Mouse (Mus musculus) MEL (cell line): ENCODE results near the gene Wdr82. TPM values are rescaled to one million over a fixed set of nuclear protein-coding genes. Genes with fewer than 3 reads are reported as not detected.

Experiments used
- DNase-seq: peaks from one replicate; pipeline ENCODE4 v3.0.0; 2011; ENCODE audit warnings: low read depth, low spot score
- H3K27ac ChIP-seq: 2 replicates; pipeline ENCODE4 v1.5.1; 2012; ENCODE audit warnings: low read depth, mild to moderate bottlenecking, control low read depth, low read length, moderate library complexity; ENCODE audit not compliant: control insufficient read depth
- H3K27me3 ChIP-seq, 2 experiments: fragments of 150-350 bp in 1 of 2; sonication (generic) in 1 of 2; 2 replicates each; pipeline ENCODE4 v1.6.1; 2012; ENCODE audit warnings: low read length in 2 of 2, mild to moderate bottlenecking in 2 of 2, improper control_type of control experiment in 1 of 2, moderate library complexity in 1 of 2; ENCODE audit not compliant: insufficient read depth in 2 of 2, control insufficient read depth in 1 of 2
- H3K36me3 ChIP-seq, 2 experiments: 2 replicates each; pipeline ENCODE4 v1.6.1; 2012 to 2014; ENCODE audit warnings: low read length in 2 of 2, improper control_type of control experiment in 1 of 2, inconsistent platforms in 1 of 2, mild to moderate bottlenecking in 1 of 2; ENCODE audit not compliant: insufficient read depth in 2 of 2, control insufficient read depth in 1 of 2
- H3K4me1 ChIP-seq, 2 experiments: fragments of 150-350 bp in 1 of 2; sonication (generic) in 1 of 2; 2 replicates each; pipeline ENCODE4 v1.6.1; 2012; ENCODE audit warnings: low read length in 2 of 2, improper control_type of control experiment in 1 of 2, mild to moderate bottlenecking in 1 of 2; ENCODE audit not compliant: insufficient read depth in 2 of 2, control insufficient read depth in 1 of 2
- H3K4me3 ChIP-seq, 2 experiments: fragments of 150-350 bp in 1 of 2; sonication (generic) in 1 of 2; 2 replicates each; pipeline ENCODE4 v1.5.1; 2012; ENCODE audit warnings: low read depth in 2 of 2, low read length in 2 of 2, mild to moderate bottlenecking in 2 of 2, moderate library complexity in 2 of 2, control low read depth in 1 of 2, improper control_type of control experiment in 1 of 2; ENCODE audit not compliant: control insufficient read depth in 1 of 2, insufficient read depth in 1 of 2
- H3K79me2 ChIP-seq: 2 replicates; pipeline ENCODE4 v1.6.1; 2012; ENCODE audit warnings: mild to moderate bottlenecking, low read length, moderate library complexity; ENCODE audit not compliant: control insufficient read depth, poor library complexity, insufficient read depth
- H3K9ac ChIP-seq: 2 replicates; pipeline ENCODE4 v1.6.1; 2012; ENCODE audit warnings: low read depth, mild to moderate bottlenecking, control low read depth, low read length, moderate library complexity; ENCODE audit not compliant: control insufficient read depth, poor library complexity, severe bottlenecking
- H3K9me3 ChIP-seq: fragments of 150-350 bp; sonication (generic); replicated peaks from 2 replicates; pipeline ENCODE4 v1.6.1; 2012; ENCODE audit warnings: mild to moderate bottlenecking, low read length, improper control_type of control experiment, moderate library complexity; ENCODE audit not compliant: insufficient read depth
- CHD2 ChIP-seq: IDR thresholded peaks from 2 replicates; pipeline ENCODE4 v1.6.1; 2011; ENCODE audit warnings: low read length, improper control_type of control experiment
- E2F4 ChIP-seq: IDR thresholded peaks from 2 replicates; pipeline ENCODE4 v1.6.1; 2011; ENCODE audit warnings: low read depth, low read length, improper control_type of control experiment, borderline replicate concordance
- ELF1 ChIP-seq: IDR thresholded peaks from 2 replicates; pipeline ENCODE4 v1.6.1; 2014; ENCODE audit warnings: low read depth, mild to moderate bottlenecking, inconsistent platforms, low read length, improper control_type of control experiment, moderate library complexity
- EP300 ChIP-seq, 2 experiments: IDR thresholded peaks; 2 replicates each; pipeline ENCODE4 v1.6.1; 2011; ENCODE audit warnings: improper control_type of control experiment in 2 of 2, low read length in 2 of 2, low read depth in 1 of 2, mild to moderate bottlenecking in 1 of 2
- ETS1 ChIP-seq: IDR thresholded peaks from 2 replicates; pipeline ENCODE4 v1.6.1; 2012; ENCODE audit warnings: low read depth, mild to moderate bottlenecking, inconsistent platforms, low read length, improper control_type of control experiment, moderate library complexity
- GABPA ChIP-seq: IDR thresholded peaks from 2 replicates; pipeline ENCODE4 v1.6.1; 2012; ENCODE audit warnings: low read depth, mild to moderate bottlenecking, inconsistent platforms, low read length, improper control_type of control experiment, moderate library complexity
- GATA1 ChIP-seq: IDR thresholded peaks from 2 replicates; pipeline ENCODE4 v1.6.1; 2011; ENCODE audit warnings: low read depth, low read length, improper control_type of control experiment
- HCFC1 ChIP-seq: IDR thresholded peaks from 2 replicates; pipeline ENCODE4 v1.6.1; 2012; ENCODE audit warnings: low read depth, mild to moderate bottlenecking, inconsistent platforms, low read length, improper control_type of control experiment, moderate library complexity
- KAT2A ChIP-seq: conservative IDR thresholded peaks from 2 replicates; pipeline ENCODE4 v1.6.1; 2012; ENCODE audit warnings: low read depth, low read length, improper control_type of control experiment, inconsistent platforms
- MEF2A ChIP-seq: IDR thresholded peaks from 2 replicates; pipeline ENCODE4 v1.6.1; 2014; ENCODE audit warnings: low read depth, mild to moderate bottlenecking, inconsistent platforms, low read length, improper control_type of control experiment; ENCODE audit not compliant: poor library complexity, insufficient replicate concordance, severe bottlenecking; ENCODE audit errors: extremely low read depth
- MYB ChIP-seq: IDR thresholded peaks from 2 replicates; pipeline ENCODE4 v1.6.1; 2011; ENCODE audit warnings: mild to moderate bottlenecking, low read depth, low read length, improper control_type of control experiment
- MYC ChIP-seq: IDR thresholded peaks from 2 replicates; pipeline ENCODE4 v1.6.1; 2011; ENCODE audit warnings: low read depth, mild to moderate bottlenecking, low read length, improper control_type of control experiment, moderate library complexity
- NRF1 ChIP-seq: IDR thresholded peaks from 2 replicates; pipeline ENCODE4 v1.6.1; 2014; ENCODE audit warnings: low read depth, mild to moderate bottlenecking, inconsistent platforms, low read length, improper control_type of control experiment, moderate library complexity; ENCODE audit not compliant: poor library complexity, insufficient read depth, severe bottlenecking
- POLR2A ChIP-seq, 2 experiments: IDR thresholded peaks; 2 replicates each; pipeline ENCODE4 v1.6.1; 2011 to 2012; ENCODE audit warnings: low read length in 2 of 2, mild to moderate bottlenecking in 2 of 2, control low read depth in 1 of 2, improper control_type of control experiment in 1 of 2, low read depth in 1 of 2, moderate library complexity in 1 of 2; ENCODE audit not compliant: control insufficient read depth in 1 of 2, insufficient read depth in 1 of 2, poor library complexity in 1 of 2
- POLR2AphosphoS5 ChIP-seq: IDR thresholded peaks from 2 replicates; pipeline ENCODE4 v1.6.1; 2012; ENCODE audit warnings: low read depth, borderline replicate concordance, mild to moderate bottlenecking, inconsistent platforms, low read length, moderate library complexity, mixed read lengths
- SMC3 ChIP-seq: IDR thresholded peaks from 2 replicates; pipeline ENCODE4 v1.6.1; 2011; ENCODE audit warnings: low read depth, low read length, improper control_type of control experiment
- TAL1 ChIP-seq: IDR thresholded peaks from 2 replicates; pipeline ENCODE4 v1.6.1; 2012; ENCODE audit warnings: mild to moderate bottlenecking, inconsistent platforms, low read length, moderate library complexity, mixed read lengths
- TBP ChIP-seq: IDR thresholded peaks from 2 replicates; pipeline ENCODE4 v1.8.0; 2011; ENCODE audit warnings: low read depth, low read length, improper control_type of control experiment
- TCF12 ChIP-seq: IDR thresholded peaks from 2 replicates; pipeline ENCODE4 v1.6.1; 2014; ENCODE audit warnings: low read depth, mild to moderate bottlenecking, inconsistent platforms, low read length, improper control_type of control experiment, moderate library complexity
- UBTF ChIP-seq: IDR thresholded peaks from 2 replicates; pipeline ENCODE4 v1.6.1; 2012; ENCODE audit warnings: low read depth, mild to moderate bottlenecking, inconsistent platforms, low read length, improper control_type of control experiment, moderate library complexity, borderline replicate concordance; ENCODE audit not compliant: insufficient read depth
- USF1 ChIP-seq: IDR thresholded peaks from 2 replicates; pipeline ENCODE4 v1.6.1; 2014; ENCODE audit warnings: low read depth, mild to moderate bottlenecking, inconsistent platforms, low read length, improper control_type of control experiment, moderate library complexity
- USF2 ChIP-seq, 2 experiments: IDR thresholded peaks; 2 replicates each; pipeline ENCODE4 v1.6.1; 2011 to 2012; ENCODE audit warnings: improper control_type of control experiment in 2 of 2, low read length in 2 of 2, borderline replicate concordance in 1 of 2, inconsistent platforms in 1 of 2, low read depth in 1 of 2, mild to moderate bottlenecking in 1 of 2; ENCODE audit not compliant: insufficient read depth in 1 of 2
- ZKSCAN1 ChIP-seq: IDR thresholded peaks from 2 replicates; pipeline ENCODE4 v1.6.1; 2012; ENCODE audit warnings: low read depth, mild to moderate bottlenecking, inconsistent platforms, low read length, improper control_type of control experiment, moderate library complexity
- ZNF384 ChIP-seq: IDR thresholded peaks from 2 replicates; pipeline ENCODE4 v1.6.1; 2012; ENCODE audit warnings: low read depth, mild to moderate bottlenecking, inconsistent platforms, low read length, improper control_type of control experiment
- polyA plus RNA-seq, 2 experiments: library from polyadenylated mRNA; stranded (reverse) in 1 of 2; unstranded in 1 of 2; fragments of >175 nt in 1 of 2; fragments of >200 nt in 1 of 2; gene quantifications; 2 replicates each; pipeline versions ENCODE4 v1.2.1 to v1.2.4; 2012; ENCODE audit warnings: low replicate concordance in 2 of 2, low read depth in 1 of 2; ENCODE audit not compliant: insufficient read length in 2 of 2, insufficient read depth in 1 of 2, missing spikeins in 1 of 2
- total RNA-seq: library from RNA; depleted of rRNA; stranded (reverse); fragments of 300-350 nt; gene quantifications from 2 replicates; pipeline ENCODE4 v1.2.3, GENCODE M21; 2012

Gene Wdr82
- total and polyA plus RNA-seq, 3 experiments, result 41.7 to 108 (median 72.2) TPM

DNA sequence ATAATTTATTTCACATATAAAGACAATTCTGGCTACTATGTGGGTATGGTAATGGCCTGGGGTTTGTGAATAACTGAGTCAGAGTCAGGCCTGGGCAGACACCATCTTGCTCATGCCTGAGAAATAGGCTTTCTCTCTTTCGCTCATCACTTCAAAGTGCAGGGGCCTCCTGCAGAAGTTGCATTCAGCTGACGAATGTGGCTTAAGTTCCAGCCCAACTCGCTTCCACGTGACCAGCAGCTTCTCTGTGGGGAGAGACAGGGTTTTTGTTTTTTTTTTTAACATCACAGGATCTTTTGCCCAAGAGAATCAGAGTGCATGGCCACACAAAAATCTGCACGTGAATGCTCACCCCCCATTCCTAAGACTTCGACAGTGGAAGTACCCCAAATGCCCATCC lies 63.2 kb downstream of the Wdr82 start:
- H3K27me3 ChIP-seq, result no peaks in the 10 kb centered on the region
- no peaks in the 10 kb centered on the region for H3K9me3 ChIP-seq
- no peak overlapping the region for H3K27ac ChIP-seq
- no peak overlapping the region for H3K4me3 ChIP-seq
- H3K4me1 ChIP-seq, result peaks cover 0 to 7% of the 10 kb centered on the region in 2 experiments; a peak in 1 of 4 replicates
- no peak overlapping the region for H3K9ac ChIP-seq
- TF ChIP-seq MYC (no peak), ETS1 (no peak), MEF2A (no peak), ZNF384 (no peak), E2F4 (no peak), ZKSCAN1 (no peak), MYB (no peak), UBTF (no peak), NRF1 (no peak), TBP (no peak), GATA1 (no peak), SMC3 (no peak), GABPA (no peak), TCF12 (no peak), USF2 (IDR thresholded peaks at IDR 0.05; ENCODE audit: borderline replicate concordance in 1 of 2, insufficient read depth in 1 of 2, low read depth in 1 of 2, low read length in 2 of 2) (no peak), KAT2A (no peak), USF1 (no peak), HCFC1 (no peak)
- DNase-seq, result no peak
- no peaks in the 10 kb centered on the region for H3K79me2 ChIP-seq
- H3K36me3 ChIP-seq, result peaks cover 0 to 3% of the 10 kb centered on the region in 2 experiments; a peak in 2 of 4 replicates

- TF ChIP-seq MYC (no peak), SMC3 (no peak), EP300 (IDR thresholded peaks at IDR 0.05; ENCODE audit: low read depth in 1 of 2, low read length in 2 of 2) (no peak), KAT2A (no peak), POLR2A (IDR thresholded peaks at IDR 0.05; ENCODE audit: control insufficient read depth in 1 of 2, insufficient read depth in 1 of 2, low read depth in 1 of 2, low read length in 2 of 2, poor library complexity in 1 of 2) (no peak), TCF12 (no peak), CHD2 (no peak), HCFC1 (no peak), MEF2A (no peak), POLR2AphosphoS5 (no peak), ETS1 (no peak), ELF1 (no peak), TAL1 (no peak), USF2 (IDR thresholded peaks at IDR 0.05; ENCODE audit: borderline replicate concordance in 1 of 2, insufficient read depth in 1 of 2, low read depth in 1 of 2, low read length in 2 of 2) (no peak), GABPA (no peak), USF1 (no peak)
- Histone ChIP-seq H3K4me3 (no peak overlapping the region), H3K4me1 (peaks cover 0 to 4% of the 10 kb centered on the region in 2 experiments; a peak in 1 of 4 replicates), H3K27me3 (no peaks in the 10 kb centered on the region), H3K27ac (no peak overlapping the region), H3K9me3 (no peaks in the 10 kb centered on the region), H3K9ac (no peak overlapping the region), H3K79me2 (no peaks in the 10 kb centered on the region), H3K36me3 (peaks cover 0 to 4% of the 10 kb centered on the region in 2 experiments; a peak in 2 of 4 replicates)
- DNase-seq, result no peak
These were observed 64.6 kb downstream of the Wdr82 start for GRCm38 (mm10) chr9:106235194-106235830.
